In the genomic region with DNA sequence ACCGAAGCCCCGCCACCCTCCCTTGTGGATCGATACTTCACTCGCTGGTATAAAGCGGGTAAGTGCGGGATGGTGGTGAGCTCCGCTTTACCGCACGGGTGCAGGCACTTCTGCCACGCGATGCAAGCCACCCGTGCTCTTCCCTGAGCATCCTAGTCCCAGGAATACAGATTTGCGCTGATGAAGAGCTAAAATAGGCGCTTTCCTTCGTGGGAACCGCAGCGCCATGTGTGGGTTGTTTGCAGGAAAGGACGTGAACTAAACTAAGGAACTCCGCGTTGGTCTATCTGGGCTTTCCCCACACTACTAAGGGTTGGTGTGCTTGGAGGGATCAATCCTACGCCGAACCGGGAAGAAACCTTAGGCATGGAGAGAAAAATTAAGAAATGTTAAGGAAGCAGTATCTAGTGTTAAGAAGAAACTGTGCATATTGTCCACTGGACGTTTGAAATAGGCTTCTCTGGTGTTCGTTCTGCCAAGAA, we compare ENCODE assay signal across 8 mouse cellular contexts. TPM values are rescaled to one million over a fixed set of nuclear protein-coding genes. Genes with fewer than 3 reads are reported as not detected.
DNase-seq lines count a peak whose midpoint lies in the region; ATAC-seq lines count a peak whose summit lies in the region.

No protein-coding gene starts in this region.

- peaks cover 29% of the 10 kb centered on the region for H3K36me3 ChIP-seq in heart, embryonic 16.5 days (ENCODE audit: control insufficient read depth, insufficient read depth)
- H3K36me3 ChIP-seq in intestine, embryonic 14.5 days (ENCODE audit: control insufficient read depth, insufficient read depth, low read length) = peaks cover 55% of the 10 kb centered on the region
- H3K36me3 ChIP-seq in midbrain, embryonic 15.5 days (replicated peaks) = peaks cover 33% of the 10 kb centered on the region

- peak overlapping the region; percentile 94 for H3K9ac ChIP-seq in heart, embryonic 16.5 days (ENCODE audit: low read length)
- H3K9ac ChIP-seq in intestine, embryonic 14.5 days (ENCODE audit: low read length) = peak overlapping the region; percentile 86
- peak overlapping the region; percentile 78 for H3K9ac ChIP-seq in midbrain, embryonic 15.5 days

- ATAC-seq in heart, embryonic 16.5 days (replicated peaks; ENCODE audit: extremely low read depth, insufficient read depth, low FRiP score) = no peak
- peak; percentile 28 for ATAC-seq in intestine, embryonic 14.5 days (replicated peaks; ENCODE audit: low FRiP score, low TSS enrichment, low read depth)
- no peak; the same call in 1 of the 2 replicates for ATAC-seq in midbrain, embryonic 15.5 days (replicated peaks)

- 2% methylated on average over 25 of the region's 25 CpGs for WGBS in heart, embryonic 16.5 days
- WGBS in intestine, embryonic 14.5 days = 2% methylated on average over 25 of the region's 25 CpGs
- WGBS in midbrain, embryonic 15.5 days = 2% methylated on average over 25 of the region's 25 CpGs

- no peak for DNase-seq in heart, postnatal 4 days
- DNase-seq in intestine, embryonic 14.5 days (ENCODE audit: low spot score) = no peak
- no peak for DNase-seq in urinary bladder, adult 18-20 months (ENCODE audit: low spot score in 2 of 2)
- no peak for DNase-seq in embryo, embryonic 10 days (ENCODE audit: low spot score)
- DNase-seq in kidney, adult 18-20 months = no peak

- peak overlapping the region; percentile 98 for H3K4me2 ChIP-seq in heart, embryonic 16.5 days (ENCODE audit: low read depth, low read length)
- peak overlapping the region; percentile 82 for H3K4me2 ChIP-seq in intestine, embryonic 14.5 days (ENCODE audit: low read length)
- peak overlapping the region; percentile 81 for H3K4me2 ChIP-seq in midbrain, embryonic 15.5 days

- no peaks in the 10 kb centered on the region for H3K9me3 ChIP-seq in heart, embryonic 16.5 days (replicated peaks; ENCODE audit: control insufficient read depth, low read length)
- no peaks in the 10 kb centered on the region for H3K9me3 ChIP-seq in intestine, embryonic 14.5 days (ENCODE audit: control insufficient read depth, low read length)
- H3K9me3 ChIP-seq in midbrain, embryonic 15.5 days = no peaks in the 10 kb centered on the region

- peak overlapping the region; percentile 96 for H3K4me3 ChIP-seq in heart, embryonic 16.5 days (ENCODE audit: low read length)
- H3K4me3 ChIP-seq in brown adipose tissue, adult 24 weeks (ENCODE audit: insufficient read depth, low read depth, low read length) = peak overlapping the region; percentile 91
- H3K4me3 ChIP-seq in intestine, embryonic 14.5 days (ENCODE audit: low read depth, low read length) = peak overlapping the region; percentile 98
- H3K4me3 ChIP-seq in midbrain, embryonic 15.5 days = peak overlapping the region; percentile 78

- peak overlapping the region; percentile 86 for H3K27ac ChIP-seq in heart, embryonic 16.5 days (ENCODE audit: low read length)
- H3K27ac ChIP-seq in brown adipose tissue, adult 24 weeks (replicated peaks; ENCODE audit: low read depth, low read length) = no peak overlapping the region
- H3K27ac ChIP-seq in intestine, embryonic 14.5 days (ENCODE audit: low read depth) = peak overlapping the region; percentile 70
- peak overlapping the region; percentile 89 for H3K27ac ChIP-seq in midbrain, embryonic 15.5 days

- peaks cover 14% of the 10 kb centered on the region for H3K4me1 ChIP-seq in heart, embryonic 16.5 days (ENCODE audit: control insufficient read depth, insufficient read depth, low read length)
- no peaks in the 10 kb centered on the region for H3K4me1 ChIP-seq in brown adipose tissue, adult 24 weeks (ENCODE audit: control insufficient read depth, insufficient read depth, insufficient read length, low read length)
- H3K4me1 ChIP-seq in intestine, embryonic 14.5 days (replicated peaks; ENCODE audit: control insufficient read depth, insufficient read depth, low read length) = peaks cover 15% of the 10 kb centered on the region
- peaks cover 31% of the 10 kb centered on the region for H3K4me1 ChIP-seq in midbrain, embryonic 15.5 days

- H3K27me3 ChIP-seq in heart, embryonic 16.5 days (ENCODE audit: control insufficient read depth, insufficient read depth, low read length) = no peaks in the 10 kb centered on the region
- H3K27me3 ChIP-seq in intestine, embryonic 14.5 days (replicated peaks; ENCODE audit: control insufficient read depth, insufficient read depth, low read length) = no peaks in the 10 kb centered on the region
- no peaks in the 10 kb centered on the region for H3K27me3 ChIP-seq in midbrain, embryonic 15.5 days (replicated peaks)

RNA-seq across cellular contexts. Expression of gene Fam206a, which starts 0.6 kb away (rescaled TPM):
- polyA plus RNA-seq in heart, embryonic 16.5 days (2015; fragmentation: Nextera tagmentation; extraction: Ambion mirVana) = 8.9 and 9.0 TPM in 2 replicates
- total RNA-seq in heart, postnatal 4 days (2021) = 1 to 10 TPM; 5.3 to 5.6 TPM
- polyA plus RNA-seq in brown adipose tissue, adult 24 weeks (2012; ENCODE audit: insufficient read depth, insufficient read length, missing spikeins) = 6.3 and 6.6 TPM in 2 replicates
- 19.5 and 20.4 TPM in 2 replicates for polyA plus RNA-seq in intestine, embryonic 14.5 days (2014; fragmentation: Nextera tagmentation; extraction: Ambion mirVana)
- 15.5 and 18.0 TPM in 2 replicates for polyA plus RNA-seq in midbrain, embryonic 15.5 days (2015; fragmentation: Nextera tagmentation; extraction: Ambion mirVana)

RNA-seq across cellular contexts. Expression of gene Elp1, which starts 0.6 kb away (rescaled TPM):
- polyA plus RNA-seq in heart, embryonic 16.5 days (2015; fragmentation: Nextera tagmentation; extraction: Ambion mirVana) = 25.8 and 26.6 TPM in 2 replicates
- 10 to 100 TPM; 31.1 to 33.2 TPM for total RNA-seq in heart, postnatal 4 days (2021)
- polyA plus RNA-seq in brown adipose tissue, adult 24 weeks (2012; ENCODE audit: insufficient read depth, insufficient read length, missing spikeins) = 9.1 and 9.6 TPM in 2 replicates
- polyA plus RNA-seq in intestine, embryonic 14.5 days (2014; fragmentation: Nextera tagmentation; extraction: Ambion mirVana) = 64.8 and 68.1 TPM in 2 replicates
- polyA plus RNA-seq in midbrain, embryonic 15.5 days (2015; fragmentation: Nextera tagmentation; extraction: Ambion mirVana) = 66.6 and 71.0 TPM in 2 replicates

RNA-seq across cellular contexts. Expression of gene Actl7a, which starts 59.5 kb away (rescaled TPM):
- not detected in 2 replicates for polyA plus RNA-seq in heart, embryonic 16.5 days (2015; fragmentation: Nextera tagmentation; extraction: Ambion mirVana)
- not detected for total RNA-seq in heart, postnatal 4 days (2021)
- not detected in 2 replicates for polyA plus RNA-seq in brown adipose tissue, adult 24 weeks (2012; ENCODE audit: insufficient read depth, insufficient read length, missing spikeins)
- not detected in 2 replicates for polyA plus RNA-seq in intestine, embryonic 14.5 days (2014; fragmentation: Nextera tagmentation; extraction: Ambion mirVana)
- not detected in 2 replicates for polyA plus RNA-seq in midbrain, embryonic 15.5 days (2015; fragmentation: Nextera tagmentation; extraction: Ambion mirVana)
